14 mouse cellular contexts compared by ENCODE assay signal in genomic region chr8:53954476-53955158, GRCm38 (mm10).
"Had no signal": no experiment of that assay in that cellular context is flagged by ENCODE, and none has a peak within 500 bp of the region (broad histone marks: within the 10 kb centered on the region; RNA-seq: fewer than 3 reads in every experiment).

No protein-coding gene starts in this region.

- H3K27ac ChIP-seq: left cerebral cortex, adult 2 months; limb, embryonic 15.5 days; liver, embryonic 12.5 days; midbrain, embryonic 10.5 days; neural tube, embryonic 15.5 days had no signal

- H3K27me3 ChIP-seq: limb, embryonic 15.5 days; liver, embryonic 12.5 days; neural tube, embryonic 15.5 days had no signal

- H3K9ac ChIP-seq: limb, embryonic 15.5 days; liver, embryonic 12.5 days; neural tube, embryonic 15.5 days had no signal

- H3K4me3 ChIP-seq: left cerebral cortex, adult 2 months; limb, embryonic 15.5 days; liver, embryonic 12.5 days; midbrain, embryonic 10.5 days; myocyte; neural tube, embryonic 15.5 days had no signal

- ATAC-seq: liver, embryonic 12.5 days had no signal

- H3K36me3 ChIP-seq: limb, embryonic 15.5 days; liver, embryonic 12.5 days; midbrain, embryonic 10.5 days; neural tube, embryonic 15.5 days had no signal

- DNase-seq: kidney, adult 18-20 months; kidney, postnatal 10 days; lung, postnatal 4 days; midbrain, embryonic 14.5 days; right cerebral cortex, postnatal 4 days; spleen, adult 18-20 months; thymus, adult 18-20 months; thymus, postnatal 14 days had no signal

- H3K4me2 ChIP-seq: limb, embryonic 15.5 days; liver, embryonic 12.5 days; neural tube, embryonic 15.5 days had no signal

- H3K9me3 ChIP-seq: limb, embryonic 15.5 days; liver, embryonic 12.5 days; midbrain, embryonic 10.5 days; neural tube, embryonic 15.5 days had no signal

- H3K4me1 ChIP-seq: limb, embryonic 15.5 days; liver, embryonic 12.5 days; neural tube, embryonic 15.5 days had no signal
